Mouse (Mus musculus) left cerebral cortex, postnatal 25 days (tissue): ENCODE measurements around the gene Slc22a15. TPM values are rescaled to one million over a fixed set of nuclear protein-coding genes. Genes with fewer than 3 reads are reported as not detected.
"Not testable (repeated sequence)": the region's sequence is repeated elsewhere in the genome, so short reads cannot be mapped to it uniquely, and the experiment has no call there.

ENCODE experiments used
- DNase-seq, 2 experiments: peaks; one replicate each; pipeline ENCODE4 v3.0.0; 2022; ENCODE audit warnings: low spot score in 2 of 2, mixed read lengths in 1 of 2
- intact Hi-C: fragments of 180-260 bp; cut with DNase I; formaldehyde crosslinking; loops from one replicate; pipeline ENCODE4 v1.15.1; 2025
- total RNA-seq, 2 experiments: library from RNA; stranded (reverse); gene quantifications; 2 replicates each; pipeline ENCODE4 v1.2.3; 2021

The Slc22a15 gene
- total RNA-seq, 2 experiments from 2014 or later: 7.3 to 9.2 TPM

GRCm38 (mm10) chr3:101828595-101828994 is 95.7 kb downstream of the Slc22a15 start:
- intact Hi-C loops: no loop called here
- DNase-seq: no peak

DNA sequence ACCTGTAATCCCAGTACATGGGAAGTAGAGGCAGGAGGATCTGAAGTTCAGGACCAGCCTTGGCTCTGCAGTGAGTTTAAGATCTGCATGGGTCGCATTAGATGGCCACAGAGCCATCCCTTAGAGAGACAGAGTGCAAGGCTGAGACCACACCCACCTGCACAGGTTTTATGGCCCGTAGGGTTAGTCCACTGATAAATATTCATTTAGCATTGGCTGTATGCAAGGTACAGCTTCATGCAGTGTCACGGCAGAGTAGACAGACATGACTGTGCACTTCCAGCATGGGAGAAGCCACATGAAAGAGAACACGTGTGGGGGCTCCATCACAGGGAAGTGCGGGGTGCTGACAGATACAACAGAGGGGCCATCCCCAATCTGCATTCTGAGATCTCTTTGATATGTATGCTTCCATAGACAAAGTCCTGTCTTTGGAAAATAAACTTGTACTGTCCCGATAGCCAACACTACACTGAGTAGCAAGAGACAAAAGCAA is 97.0 kb downstream of the Slc22a15 start:
- DNase-seq: no peak
- intact Hi-C loops: no loop called here

GRCm38 (mm10) chr3:101824338-101824737 is 99.9 kb downstream of the Slc22a15 start:
- intact Hi-C loops: no loop called here

GRCm38 (mm10) chr3:101822052-101822451 is 102.2 kb downstream of the Slc22a15 start:
- intact Hi-C loops: no loop called here
- DNase-seq: no peak

More at GRCm38 (mm10) chr3:101824338-101824737, 99.9 kb downstream of the Slc22a15 start:
- DNase-seq: no peak

DNA sequence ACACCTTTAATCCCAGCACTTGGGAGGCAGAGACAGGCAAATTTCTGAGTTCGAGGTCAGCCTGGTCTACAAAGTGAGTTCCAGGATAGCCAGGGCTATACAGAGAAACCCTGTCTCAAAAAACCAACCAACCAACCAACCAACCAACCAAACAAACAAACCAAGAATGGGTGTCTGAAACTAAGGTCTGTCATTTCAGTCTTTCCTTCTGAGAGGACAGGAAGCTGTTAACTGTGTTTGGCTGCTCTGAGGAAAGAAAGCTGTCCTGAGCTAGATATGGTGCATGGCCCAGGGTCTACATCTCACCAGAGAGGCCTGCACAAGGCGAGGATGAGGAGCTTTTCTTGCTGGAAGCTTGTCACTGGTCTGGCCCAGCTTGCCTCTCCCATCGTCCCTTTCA is 103.5 kb downstream of the Slc22a15 start:
- DNase-seq, intact Hi-C loops: not testable (repeated sequence)

DNA sequence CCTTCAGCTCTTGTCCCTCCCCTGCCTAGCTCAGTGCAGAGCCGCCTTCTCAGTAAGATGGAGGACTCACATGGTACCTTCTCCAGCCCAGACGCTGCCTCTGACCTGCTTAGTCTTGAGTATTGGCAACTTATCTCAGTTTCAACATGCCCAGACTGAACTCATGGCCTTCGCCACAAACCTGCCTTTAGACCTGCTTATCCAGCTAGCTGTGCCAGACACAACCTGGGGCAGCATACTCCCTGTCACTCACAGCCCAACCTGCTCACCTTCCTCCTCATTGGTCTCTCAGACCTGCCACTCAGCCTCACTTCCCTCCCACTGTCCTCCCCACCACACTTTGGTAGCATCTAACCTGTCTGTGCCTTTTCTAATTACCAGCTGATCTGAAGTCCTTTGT is 108.2 kb downstream of the Slc22a15 start:
- DNase-seq: no peak
- intact Hi-C loops: no loop called here

- intact Hi-C loops: loop anchor here (5.0 kb wide), 3 partner anchors 442 to 852 kb away; no protein-coding TSS in a partner anchor
- no peak for DNase-seq
Observed at GRCm38 (mm10) chr3:101814790-101815189, 109.5 kb downstream of the Slc22a15 start.

GRCm38 (mm10) chr3:101812341-101812962 is 111.8 kb downstream of the Slc22a15 start:
- peak; percentile 75 to 88 for DNase-seq
- intact Hi-C loops: loop anchor here (1.0 to 5.0 kb wide), 5 partner anchors 306 to 850 kb away; no protein-coding TSS in a partner anchor

DNA sequence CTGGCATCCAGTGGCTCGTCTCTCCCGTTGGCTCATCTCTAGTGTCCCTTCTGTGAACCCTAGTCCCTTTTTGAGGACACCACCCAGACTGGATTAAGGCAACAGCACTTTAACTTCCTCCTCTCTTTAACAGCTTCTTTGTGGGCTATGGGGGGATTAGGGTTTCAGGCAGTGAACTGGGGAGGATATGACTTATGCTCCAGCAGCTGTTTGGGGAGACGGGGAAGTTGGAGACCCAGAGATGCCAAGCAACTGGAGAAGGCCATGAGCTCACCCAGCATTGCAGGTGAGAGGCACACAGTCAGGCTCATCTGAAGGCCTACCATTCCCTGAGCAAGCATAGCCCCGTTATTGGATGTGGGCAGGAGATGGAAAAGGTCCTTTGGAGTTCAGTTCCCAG is 112.3 kb downstream of the Slc22a15 start:
- no peak for DNase-seq
- intact Hi-C loops: loop anchor here (1.0 to 5.0 kb wide), 5 partner anchors 306 to 850 kb away; no protein-coding TSS in a partner anchor

DNA sequence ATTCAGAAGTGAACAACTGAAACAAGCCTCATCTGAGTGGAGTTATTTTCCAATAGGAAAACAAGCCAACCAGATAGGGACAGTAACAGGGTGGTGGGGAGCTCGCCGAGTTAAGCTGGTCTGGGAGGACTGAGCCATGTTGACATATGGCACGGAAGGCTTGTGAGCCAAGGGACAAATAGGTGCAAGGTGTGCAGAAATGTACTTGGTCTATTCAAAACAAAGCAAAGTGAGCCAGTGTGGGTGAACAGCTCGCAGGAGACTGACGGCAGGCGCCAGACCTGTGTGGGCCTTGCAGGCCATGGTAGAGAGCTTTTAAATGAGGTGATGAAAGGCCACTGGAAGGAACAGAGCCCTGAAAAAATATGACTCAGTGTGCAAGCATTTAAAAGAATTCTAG is 116.6 kb downstream of the Slc22a15 start:
- intact Hi-C loops: no loop called here
- no peak for DNase-seq

- intact Hi-C loops: loop anchor here (1.0 kb wide), 2 partner anchors 203 to 301 kb away; partner anchors contain the start of gene Atp1a1
Observed at GRCm38 (mm10) chr3:101806941-101807340, 117.3 kb downstream of the Slc22a15 start.

GRCm38 (mm10) chr3:101806149-101806548 is 118.1 kb downstream of the Slc22a15 start:
- intact Hi-C loops: loop anchor here (1.0 kb wide), 2 partner anchors 202 to 300 kb away; partner anchors contain the start of gene Atp1a1
- peak; percentile 91 to 95 for DNase-seq

More at GRCm38 (mm10) chr3:101806941-101807340, 117.3 kb downstream of the Slc22a15 start:
- DNase-seq: no peak

Other genes starting within 250 kb of the Slc22a15 start
- under 1 TPM; 0.44 to 0.50 TPM for gene Mab21l3, start 75.5 kb downstream of the Slc22a15 start, total RNA-seq
- gene Nhlh2, start 85.6 kb upstream of the Slc22a15 start, total RNA-seq: under 1 TPM; 0.18 to 0.27 TPM
- 1 to 10 TPM; 1.3 to 1.4 TPM for gene Casq2, start 162.0 kb upstream of the Slc22a15 start, total RNA-seq